Mouse (Mus musculus): ENCODE data around the gene Ube2t. TPM values are rescaled to one million over a fixed set of nuclear protein-coding genes. Genes with fewer than 3 reads are reported as not detected.

The Ube2t gene
- polyA plus RNA-seq, 1 experiment from 2014 or later = 58.0 TPM

DNA sequence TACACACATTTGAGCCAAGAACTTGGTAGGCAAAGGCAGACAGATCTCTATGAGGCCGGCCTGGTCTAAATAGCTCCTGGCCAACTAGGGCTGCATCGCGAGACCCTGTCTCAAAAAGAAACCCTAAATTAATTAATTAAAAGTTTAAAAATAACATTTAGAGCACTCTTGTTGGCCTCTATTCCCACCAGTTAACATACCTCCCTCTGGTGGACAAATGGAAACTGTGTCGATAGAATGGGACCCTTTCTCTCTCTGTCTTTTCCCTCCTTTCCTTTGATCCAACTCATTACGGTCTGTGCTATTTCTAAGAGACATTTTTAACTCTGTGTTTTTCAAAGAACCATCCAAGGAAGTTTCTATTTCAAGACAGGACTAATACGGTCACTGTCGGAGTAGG, 1.7 kb upstream of the Ube2t start:
- H3K9me3 ChIP-seq = no peaks in the 10 kb centered on the region
- H3K27ac ChIP-seq = no peak overlapping the region
- DNase-seq (ENCODE audit: extremely low spot score, low spot score) = no peak
- peaks cover 8% of the 10 kb centered on the region for H3K27me3 ChIP-seq (ENCODE audit: poor library complexity, severe bottlenecking)
- H3K4me1 ChIP-seq = peaks cover 27% of the 10 kb centered on the region
- peaks cover 6% of the 10 kb centered on the region for H3K36me3 ChIP-seq (replicated peaks)
- no peak overlapping the region for H3K4me3 ChIP-seq
- WGBS = 63% methylated on average over 7 of the region's 7 CpGs

DNA sequence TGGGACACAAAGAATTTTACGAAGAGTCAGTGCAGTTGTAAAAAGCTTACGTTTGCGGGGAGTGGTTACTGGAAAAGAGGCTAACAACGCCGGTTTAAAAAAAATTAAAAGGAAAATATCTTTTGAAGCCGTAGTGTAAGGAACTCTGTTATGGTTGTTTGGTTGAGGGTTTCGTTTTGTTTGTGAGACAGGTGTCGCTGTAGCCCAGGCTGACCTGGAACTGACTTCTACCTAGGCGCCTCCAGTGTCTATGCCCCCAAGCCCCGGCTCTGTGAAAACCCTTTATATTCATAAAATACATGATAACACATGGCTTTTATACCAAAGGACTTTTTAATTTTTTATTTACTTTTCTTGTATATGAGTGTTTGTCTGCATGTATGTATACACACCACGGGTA, 456 bp downstream of the Ube2t start:
- peaks cover 8% of the 10 kb centered on the region for H3K27me3 ChIP-seq (ENCODE audit: poor library complexity, severe bottlenecking)

DNA sequence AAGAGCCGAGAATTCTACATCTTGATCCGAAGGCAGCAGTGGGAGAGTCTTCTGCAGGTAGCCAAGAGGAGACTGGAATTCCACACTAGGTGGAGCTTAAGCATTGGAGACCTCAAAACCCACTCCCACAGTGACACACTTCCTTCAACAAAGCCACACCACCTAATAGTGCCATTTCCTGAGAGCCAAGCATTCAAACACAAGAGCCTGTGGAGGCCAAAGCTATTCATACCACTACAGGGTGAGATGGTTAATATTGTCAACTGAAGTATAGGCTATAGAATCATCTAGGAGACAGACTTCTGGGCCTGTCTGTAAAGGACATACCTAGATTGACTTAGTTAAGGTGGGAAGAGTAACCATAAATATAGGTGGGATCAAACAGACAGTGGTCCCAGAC, 3.1 kb downstream of the Ube2t start:
- H3K4me3 ChIP-seq = no peak overlapping the region
- H3K4me1 ChIP-seq = peaks cover 25% of the 10 kb centered on the region
- 92% methylated on average over 2 of the region's 2 CpGs for WGBS
- no peaks in the 10 kb centered on the region for H3K9me3 ChIP-seq
- no peak overlapping the region for H3K27ac ChIP-seq
- DNase-seq (ENCODE audit: extremely low spot score, low spot score) = no peak
- peaks cover 51% of the 10 kb centered on the region for H3K36me3 ChIP-seq (replicated peaks)
- H3K27me3 ChIP-seq (ENCODE audit: poor library complexity, severe bottlenecking) = peaks cover 8% of the 10 kb centered on the region

More for the DNA sequence above, 456 bp downstream of the Ube2t start:
- 5% methylated on average over 11 of the region's 11 CpGs for WGBS
- DNase-seq (ENCODE audit: extremely low spot score, low spot score) = peak; percentile 18
- peak overlapping the region; percentile 93 for H3K27ac ChIP-seq
- peaks cover 25% of the 10 kb centered on the region for H3K4me1 ChIP-seq
- no peaks in the 10 kb centered on the region for H3K9me3 ChIP-seq
- H3K36me3 ChIP-seq (replicated peaks) = peaks cover 25% of the 10 kb centered on the region
- H3K4me3 ChIP-seq = peak overlapping the region; percentile 80

DNA sequence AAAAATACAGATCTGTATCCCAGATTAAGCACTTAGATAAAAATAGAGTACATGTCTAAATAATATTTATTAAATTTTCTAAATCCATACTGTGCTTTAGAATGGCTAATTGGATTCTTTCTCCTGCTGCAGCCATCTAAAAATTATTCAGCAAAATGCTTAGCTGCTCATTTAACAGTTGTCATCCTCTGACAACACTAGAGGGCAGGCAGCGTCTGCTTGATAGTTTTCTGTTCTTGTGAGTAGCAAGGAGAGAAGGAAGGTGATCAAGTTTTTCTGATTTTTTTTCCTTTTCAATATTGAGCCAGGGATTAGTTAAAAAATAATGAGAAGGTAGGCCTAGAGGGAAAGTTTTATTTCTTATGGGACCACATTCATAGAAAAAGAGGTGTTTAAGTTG, 10.6 kb downstream of the Ube2t start:
- H3K27ac ChIP-seq = no peak overlapping the region
- no peaks in the 10 kb centered on the region for H3K4me1 ChIP-seq
- H3K4me3 ChIP-seq = no peak overlapping the region
- DNase-seq (ENCODE audit: extremely low spot score, low spot score) = no peak
- H3K27me3 ChIP-seq (ENCODE audit: poor library complexity, severe bottlenecking) = no peaks in the 10 kb centered on the region
- WGBS = 81% methylated on average over 1 of the region's 1 CpGs
- H3K9me3 ChIP-seq = no peaks in the 10 kb centered on the region
- H3K36me3 ChIP-seq (replicated peaks) = peaks cover 78% of the 10 kb centered on the region

DNA sequence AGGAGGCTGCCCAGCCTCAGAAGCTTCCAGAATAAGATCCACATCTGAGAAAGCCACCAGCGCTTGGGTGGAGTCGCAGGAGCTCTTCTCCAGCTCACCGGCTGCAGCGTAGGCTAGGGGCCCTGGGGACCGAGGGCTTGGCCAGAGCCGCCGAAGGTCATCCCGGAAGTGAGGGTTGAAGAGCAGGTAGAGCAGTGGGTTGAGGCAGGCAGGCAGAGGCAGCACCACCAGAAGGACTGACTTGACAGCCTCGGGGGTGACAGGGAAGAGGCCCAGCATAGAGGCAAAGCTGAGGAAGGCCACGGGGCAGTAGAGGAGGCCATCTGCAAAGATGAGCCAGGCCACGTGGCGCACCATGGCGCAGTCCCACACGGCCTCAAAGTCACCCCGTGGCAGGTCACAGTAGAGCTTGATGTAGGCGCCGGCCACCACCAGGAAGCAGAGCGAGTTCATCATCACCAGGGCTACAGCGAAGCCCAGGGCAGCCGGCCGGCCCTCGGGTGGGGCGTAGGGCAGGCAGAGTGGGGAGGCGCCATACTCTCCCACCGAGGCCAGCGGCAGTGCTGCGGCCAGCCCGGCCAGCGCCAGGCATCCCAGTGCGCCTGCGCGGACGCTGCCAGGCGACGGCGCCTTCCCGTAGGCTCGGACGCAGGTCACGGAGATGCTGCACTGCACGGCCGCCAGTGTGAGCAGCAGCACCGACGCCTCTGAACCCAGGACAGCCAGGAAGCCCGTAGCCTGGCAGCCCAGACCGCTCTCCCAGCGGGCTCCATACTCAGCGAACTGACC, 25.0 kb downstream of the Ube2t start:
- peak overlapping the region; percentile 79 for H3K27ac ChIP-seq
- peaks cover 18% of the 10 kb centered on the region for H3K4me1 ChIP-seq
- no peaks in the 10 kb centered on the region for H3K9me3 ChIP-seq
- H3K36me3 ChIP-seq (replicated peaks) = no peaks in the 10 kb centered on the region
- DNase-seq (ENCODE audit: extremely low spot score, low spot score) = peak; percentile 70
- H3K4me3 ChIP-seq = peak overlapping the region; percentile 59
- 33% methylated on average over 48 of the region's 48 CpGs for WGBS
- peaks cover 61% of the 10 kb centered on the region for H3K27me3 ChIP-seq (ENCODE audit: poor library complexity, severe bottlenecking)

DNA sequence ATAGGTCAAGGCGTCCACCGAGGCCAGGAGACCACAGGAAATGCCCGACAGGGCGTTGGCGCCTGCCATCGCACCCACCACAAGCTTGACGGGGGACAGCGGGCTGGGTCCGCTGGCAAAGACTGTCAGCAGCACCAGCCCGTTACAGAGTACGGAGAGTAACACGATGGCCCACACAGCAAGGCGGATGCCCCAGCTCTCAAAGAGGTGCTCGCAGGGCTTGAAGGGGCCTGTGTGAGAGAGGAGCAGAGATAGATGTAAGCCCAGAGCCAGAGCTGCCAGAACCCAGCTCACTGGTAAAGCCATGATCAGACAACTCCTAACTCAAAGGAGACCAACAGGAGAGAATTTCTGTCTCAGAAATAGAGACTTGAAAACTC, 25.6 kb downstream of the Ube2t start:
- no peaks in the 10 kb centered on the region for H3K9me3 ChIP-seq
- no peak for DNase-seq (ENCODE audit: extremely low spot score, low spot score)
- peak overlapping the region; percentile 79 for H3K27ac ChIP-seq
- H3K4me3 ChIP-seq = peak overlapping the region; percentile 59
- H3K27me3 ChIP-seq (ENCODE audit: poor library complexity, severe bottlenecking) = peaks cover 61% of the 10 kb centered on the region
- H3K36me3 ChIP-seq (replicated peaks) = no peaks in the 10 kb centered on the region
- 7% methylated on average over 14 of the region's 14 CpGs for WGBS
- peaks cover 18% of the 10 kb centered on the region for H3K4me1 ChIP-seq

DNA sequence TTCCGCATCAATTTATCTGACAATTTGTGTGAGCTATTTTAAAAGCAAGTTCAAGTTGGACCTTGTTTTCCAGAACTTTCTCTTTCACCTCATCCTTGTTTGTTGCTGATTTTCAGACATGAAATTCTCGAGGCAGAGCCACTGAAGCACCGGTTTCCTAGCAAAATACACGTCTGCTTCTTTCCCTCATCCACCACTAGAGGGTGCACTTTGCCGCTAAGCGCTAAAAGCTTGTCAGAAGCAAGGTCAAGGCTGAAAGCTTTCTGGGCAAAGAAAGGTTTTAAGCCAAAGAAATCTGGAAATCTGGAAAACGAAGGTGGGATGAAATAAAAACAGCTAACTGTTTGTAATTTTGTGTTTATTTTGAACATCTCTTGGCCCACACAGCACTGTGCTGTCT, 27.0 kb downstream of the Ube2t start:
- H3K36me3 ChIP-seq (replicated peaks) = no peaks in the 10 kb centered on the region
- WGBS = 11% methylated on average over 7 of the region's 7 CpGs
- DNase-seq (ENCODE audit: extremely low spot score, low spot score) = peak; percentile 78
- peaks cover 71% of the 10 kb centered on the region for H3K27me3 ChIP-seq (ENCODE audit: poor library complexity, severe bottlenecking)
- no peak overlapping the region for H3K27ac ChIP-seq
- H3K4me1 ChIP-seq = peaks cover 18% of the 10 kb centered on the region
- H3K4me3 ChIP-seq = no peak overlapping the region
- no peaks in the 10 kb centered on the region for H3K9me3 ChIP-seq

DNA sequence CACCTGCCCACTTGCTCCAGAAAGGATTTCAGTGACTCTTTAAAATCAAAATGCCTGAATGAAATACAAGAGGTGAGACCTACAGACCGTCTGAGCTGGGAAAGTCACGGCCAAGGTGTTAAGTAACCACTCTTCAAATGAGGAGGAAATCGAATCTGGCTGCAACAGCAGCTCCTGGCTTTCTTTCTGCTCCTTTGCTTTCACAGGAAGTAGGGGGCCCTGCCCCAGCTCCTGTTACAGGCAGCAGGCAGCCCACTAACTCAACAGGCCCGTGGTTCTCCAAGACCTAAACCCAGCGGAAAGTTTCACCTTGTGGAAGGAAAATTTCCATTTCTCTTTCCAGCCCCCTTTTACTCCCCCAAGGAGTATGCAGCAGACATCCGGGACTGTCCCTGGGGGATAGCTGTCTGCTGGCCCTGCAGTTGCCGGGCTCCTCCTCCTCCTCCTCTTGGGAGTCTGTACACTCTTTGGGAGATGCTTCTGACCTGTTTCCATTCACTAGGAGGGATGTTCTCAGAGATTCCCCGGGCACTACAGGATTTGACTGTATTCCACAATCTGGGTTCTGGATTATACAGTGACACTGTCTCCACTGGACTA, 29.8 kb downstream of the Ube2t start:
- Histone ChIP-seq H3K4me1 (peaks cover 26% of the 10 kb centered on the region), H3K4me3 (no peak overlapping the region), H3K9me3 (no peaks in the 10 kb centered on the region), H3K36me3 (replicated peaks) (no peaks in the 10 kb centered on the region), H3K27me3 (ENCODE audit: poor library complexity, severe bottlenecking) (peaks cover 58% of the 10 kb centered on the region), H3K27ac (no peak overlapping the region)
- 50% methylated on average over 8 of the region's 8 CpGs for WGBS
- DNase-seq (ENCODE audit: extremely low spot score, low spot score) = no peak

DNA sequence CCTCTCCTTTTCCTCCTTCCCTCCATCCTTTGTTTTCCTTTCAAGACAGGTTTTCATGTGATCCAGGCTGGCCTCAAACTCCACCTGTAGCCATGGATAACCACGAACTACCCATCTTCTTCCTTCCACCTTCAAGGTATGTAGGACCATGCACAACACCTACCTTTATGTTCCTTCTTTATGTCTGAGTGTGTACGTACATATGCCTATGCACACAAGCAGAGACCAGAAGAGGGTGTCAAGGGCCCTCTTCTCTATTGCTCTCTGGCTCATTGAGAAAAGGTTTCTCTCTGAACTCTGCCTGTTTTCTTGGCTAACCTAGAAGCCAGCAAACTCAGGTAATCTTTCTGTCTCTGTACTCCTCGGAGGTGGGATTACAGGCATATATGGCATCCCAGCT, 32.4 kb downstream of the Ube2t start:
- no peak overlapping the region for H3K27ac ChIP-seq
- peaks cover 17% of the 10 kb centered on the region for H3K4me1 ChIP-seq
- H3K4me3 ChIP-seq = no peak overlapping the region
- WGBS = 81% methylated on average over 3 of the region's 3 CpGs
- no peak for DNase-seq (ENCODE audit: extremely low spot score, low spot score)
- no peaks in the 10 kb centered on the region for H3K36me3 ChIP-seq (replicated peaks)
- peaks cover 34% of the 10 kb centered on the region for H3K27me3 ChIP-seq (ENCODE audit: poor library complexity, severe bottlenecking)
- H3K9me3 ChIP-seq = no peaks in the 10 kb centered on the region

DNA sequence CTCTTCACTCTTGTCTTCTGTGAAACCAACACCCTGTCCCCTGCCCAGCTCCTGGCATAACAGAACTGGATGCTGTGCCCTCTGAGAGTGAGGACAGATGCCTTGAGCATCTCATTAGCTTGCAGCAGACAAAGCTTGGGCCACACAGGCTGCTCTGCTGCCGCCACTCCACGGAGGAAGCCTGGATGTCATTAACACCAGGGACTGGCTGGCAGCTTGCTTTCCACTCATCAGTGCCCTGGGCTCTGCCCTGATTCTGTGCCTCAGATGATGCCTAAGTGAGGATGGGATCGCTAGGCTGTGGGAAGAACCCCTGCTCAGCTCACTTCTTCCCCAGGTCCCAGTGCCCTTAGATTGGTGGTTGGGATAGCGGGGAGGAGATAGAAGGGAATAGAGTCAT, 33.1 kb downstream of the Ube2t start:
- Histone ChIP-seq H3K4me1 (peaks cover 17% of the 10 kb centered on the region), H3K9me3 (no peaks in the 10 kb centered on the region), H3K4me3 (no peak overlapping the region), H3K27me3 (ENCODE audit: poor library complexity, severe bottlenecking) (peaks cover 27% of the 10 kb centered on the region), H3K36me3 (replicated peaks) (no peaks in the 10 kb centered on the region), H3K27ac (no peak overlapping the region)
- no peak for DNase-seq (ENCODE audit: extremely low spot score, low spot score)
- WGBS = 69% methylated on average over 4 of the region's 4 CpGs

DNA sequence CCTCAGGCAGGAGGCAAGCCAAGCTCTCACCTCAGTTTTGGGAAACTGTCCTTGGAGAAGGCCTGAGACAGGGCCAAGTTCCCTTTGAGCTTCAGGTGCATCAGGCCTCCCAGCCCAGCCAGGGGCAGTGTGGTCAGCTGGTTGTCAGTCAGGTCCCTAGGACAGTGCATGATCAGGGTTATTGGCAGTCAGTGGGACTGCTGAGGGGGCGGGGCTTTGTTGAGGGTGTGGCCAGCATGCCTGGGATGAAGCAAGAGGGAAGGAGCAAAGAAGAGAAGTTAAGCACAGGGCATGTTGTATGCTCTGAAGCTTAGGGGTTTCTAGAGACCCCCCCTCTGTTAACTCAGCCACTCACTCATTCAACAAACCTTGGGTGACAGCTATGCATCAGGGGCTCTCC, 33.6 kb downstream of the Ube2t start:
- no peaks in the 10 kb centered on the region for H3K36me3 ChIP-seq (replicated peaks)
- H3K27me3 ChIP-seq (ENCODE audit: poor library complexity, severe bottlenecking) = peaks cover 22% of the 10 kb centered on the region
- no peaks in the 10 kb centered on the region for H3K9me3 ChIP-seq
- DNase-seq (ENCODE audit: extremely low spot score, low spot score) = no peak
- peaks cover 17% of the 10 kb centered on the region for H3K4me1 ChIP-seq
- 23% methylated on average over 1 of the region's 1 CpGs for WGBS
- H3K27ac ChIP-seq = no peak overlapping the region
- H3K4me3 ChIP-seq = no peak overlapping the region

DNA sequence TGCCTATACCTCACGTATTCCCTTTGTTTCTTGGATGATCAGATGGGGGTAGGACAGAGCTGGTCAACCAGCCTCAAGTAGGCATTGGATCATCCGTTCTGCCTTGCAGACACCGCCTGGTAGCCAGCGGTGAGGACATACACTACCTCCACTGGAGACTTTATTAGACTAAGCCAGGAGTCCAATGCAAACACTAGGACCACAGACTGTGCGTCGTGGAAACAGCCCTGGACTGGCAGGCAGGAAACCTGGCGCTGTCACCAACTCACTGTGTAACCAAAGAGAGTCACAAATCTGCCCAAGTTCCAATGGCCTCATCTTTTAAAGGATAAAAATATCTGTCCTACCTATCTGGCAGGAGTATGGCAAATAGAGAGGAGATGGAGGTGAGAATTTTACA, 34.1 kb downstream of the Ube2t start:
- no peak overlapping the region for H3K27ac ChIP-seq
- peaks cover 17% of the 10 kb centered on the region for H3K4me1 ChIP-seq
- peaks cover 17% of the 10 kb centered on the region for H3K27me3 ChIP-seq (ENCODE audit: poor library complexity, severe bottlenecking)
- no peak overlapping the region for H3K4me3 ChIP-seq
- H3K9me3 ChIP-seq = no peaks in the 10 kb centered on the region
- DNase-seq (ENCODE audit: extremely low spot score, low spot score) = no peak
- WGBS = 92% methylated on average over 7 of the region's 7 CpGs
- no peaks in the 10 kb centered on the region for H3K36me3 ChIP-seq (replicated peaks)

DNA sequence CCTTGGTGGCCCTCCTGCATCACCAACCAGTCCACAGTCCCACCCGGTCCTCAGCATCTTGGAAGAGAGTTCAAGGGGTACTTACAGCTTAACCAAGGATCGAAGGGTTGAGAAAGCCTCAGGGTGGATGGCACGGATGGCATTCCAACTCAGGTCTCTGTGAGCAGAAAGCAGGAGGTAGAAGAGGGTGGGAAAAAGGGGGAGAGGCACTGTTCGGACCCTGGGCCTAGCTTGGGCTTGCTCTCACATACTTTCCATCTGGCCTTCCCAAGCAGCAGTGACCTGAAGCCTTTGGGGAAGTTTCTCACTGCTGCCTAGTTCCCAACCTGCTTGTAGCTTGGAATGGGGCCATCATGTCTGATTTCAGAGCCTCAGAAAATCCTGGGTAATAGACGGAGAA, 35.2 kb downstream of the Ube2t start:
- Histone ChIP-seq H3K4me1 (peaks cover 9% of the 10 kb centered on the region), H3K27me3 (ENCODE audit: poor library complexity, severe bottlenecking) (peaks cover 11% of the 10 kb centered on the region), H3K9me3 (no peaks in the 10 kb centered on the region), H3K4me3 (no peak overlapping the region), H3K36me3 (replicated peaks) (no peaks in the 10 kb centered on the region), H3K27ac (no peak overlapping the region)
- WGBS = 92% methylated on average over 5 of the region's 5 CpGs
- DNase-seq (ENCODE audit: extremely low spot score, low spot score) = no peak

Data from forebrain, embryonic 10.5 days (tissue).